Mouse (Mus musculus) A20 (cell line): ENCODE data around the gene Gm16485.

ENCODE experiments used
- DNase-seq: peaks from one replicate; pipeline ENCODE4 v3.0.0-alpha.2; 2011; ENCODE audit warnings: low read depth, low spot score

Gene Gm16485

GRCm38 (mm10) chr9:8971491-8971890 is at the start of gene Gm16485:
TSS of gene Gm16485 (plus strand) at chr9:8971791.
- DNase-seq: no peak

- DNase-seq: no peak
Observed at GRCm38 (mm10) chr9:8927561-8927960, 44.0 kb upstream of the Gm16485 start.

- DNase-seq: no peak
Observed at GRCm38 (mm10) chr9:8937753-8938152, 33.8 kb upstream of the Gm16485 start.

GRCm38 (mm10) chr9:8953306-8953705 is 18.3 kb upstream of the Gm16485 start:
- DNase-seq: no peak

- peak; percentile 28 for DNase-seq
Observed at GRCm38 (mm10) chr9:8964512-8965133, 7.0 kb upstream of the Gm16485 start.

GRCm38 (mm10) chr9:8970240-8970639 is 1.4 kb upstream of the Gm16485 start:
- no peak for DNase-seq

GRCm38 (mm10) chr9:8977775-8978174 is 6.2 kb downstream of the Gm16485 start:
- no peak for DNase-seq

GRCm38 (mm10) chr9:8982315-8982714 is 10.7 kb downstream of the Gm16485 start:
- DNase-seq: no peak

- DNase-seq: no peak
Observed at GRCm38 (mm10) chr9:8996494-8996893, 24.9 kb downstream of the Gm16485 start.

GRCm38 (mm10) chr9:9001170-9001569 is 29.6 kb downstream of the Gm16485 start:
- DNase-seq: peak; percentile 1

- DNase-seq: no peak
Observed at GRCm38 (mm10) chr9:9015108-9015507, 43.5 kb downstream of the Gm16485 start.
